Mouse (Mus musculus): ENCODE measurements around the gene Lhx5. TPM values are rescaled to one million over a fixed set of nuclear protein-coding genes. Genes with fewer than 3 reads are reported as not detected.
A peak's percentile ranks its signal among the peaks of the same experiment; 100 is the strongest.

Lhx5 gene
- polyA plus RNA-seq (2015; fragmentation: Nextera tagmentation; extraction: Ambion mirVana) = not detected in 2 replicates

GRCm38 (mm10) chr5:120431649-120432485, at the start of gene Lhx5:
Gene Lhx5, plus strand, starts transcription at chr5:120431699.
- Histone ChIP-seq H3K4me3 (peak within 1 kb of the TSS; percentile 10; the same call in 1 of the 2 replicates), H3K4me2 (0 out of 2 replicates have a peak within 1 kb of the TSS, but pooled peaks have one; percentile 3), H3K9ac (no peak within 1 kb of the TSS), H3K4me1 (peaks cover 17% of the 10 kb centered on the region), H3K36me3 (no peaks in the 10 kb centered on the region), H3K27ac (no peak within 1 kb of the TSS), H3K9me3 (no peaks in the 10 kb centered on the region), H3K27me3 (peaks cover 97% of the 10 kb centered on the region)
- WGBS = under 1% methylated on average over 69 of the region's 69 CpGs
- ATAC-seq (ENCODE audit: insufficient number of reproducible peaks, low FRiP score, low TSS enrichment, low read depth) = no peak

GRCm38 (mm10) chr5:120386361-120386760, 45.1 kb upstream of the Lhx5 start:
- H3K27me3 ChIP-seq = peaks cover 48% of the 10 kb centered on the region
- no peaks in the 10 kb centered on the region for H3K4me1 ChIP-seq
- no peak overlapping the region for H3K4me3 ChIP-seq
- H3K9ac ChIP-seq = no peak overlapping the region
- no peak for ATAC-seq (ENCODE audit: insufficient number of reproducible peaks, low FRiP score, low TSS enrichment, low read depth)
- no peak overlapping the region for H3K4me2 ChIP-seq
- H3K36me3 ChIP-seq = no peaks in the 10 kb centered on the region
- no peaks in the 10 kb centered on the region for H3K9me3 ChIP-seq
- no peak overlapping the region for H3K27ac ChIP-seq
- WGBS = 71% methylated on average over 4 of the region's 4 CpGs

GRCm38 (mm10) chr5:120388765-120389164, 42.7 kb upstream of the Lhx5 start:
- no peak for ATAC-seq (ENCODE audit: insufficient number of reproducible peaks, low FRiP score, low TSS enrichment, low read depth)
- no peaks in the 10 kb centered on the region for H3K36me3 ChIP-seq
- no peak overlapping the region for H3K4me3 ChIP-seq
- no peaks in the 10 kb centered on the region for H3K4me1 ChIP-seq
- no peak overlapping the region for H3K4me2 ChIP-seq
- no peak overlapping the region for H3K9ac ChIP-seq
- H3K27me3 ChIP-seq = peaks cover 40% of the 10 kb centered on the region
- no peak overlapping the region for H3K27ac ChIP-seq
- WGBS = 30% methylated on average over 9 of the region's 9 CpGs
- H3K9me3 ChIP-seq = no peaks in the 10 kb centered on the region

GRCm38 (mm10) chr5:120389973-120390372, 41.5 kb upstream of the Lhx5 start:
- ATAC-seq (ENCODE audit: insufficient number of reproducible peaks, low FRiP score, low TSS enrichment, low read depth) = no peak
- H3K4me1 ChIP-seq = no peaks in the 10 kb centered on the region
- no peak overlapping the region for H3K4me3 ChIP-seq
- no peaks in the 10 kb centered on the region for H3K36me3 ChIP-seq
- WGBS = 71% methylated on average over 2 of the region's 2 CpGs
- H3K27me3 ChIP-seq = peaks cover 52% of the 10 kb centered on the region
- no peak overlapping the region for H3K27ac ChIP-seq
- no peak overlapping the region for H3K9ac ChIP-seq
- H3K4me2 ChIP-seq = no peak overlapping the region
- H3K9me3 ChIP-seq = no peaks in the 10 kb centered on the region

GRCm38 (mm10) chr5:120393871-120394667, 37.4 kb upstream of the Lhx5 start:
- Histone ChIP-seq H3K4me2 (no peak overlapping the region), H3K27ac (no peak overlapping the region), H3K27me3 (peaks cover 71% of the 10 kb centered on the region), H3K4me1 (no peaks in the 10 kb centered on the region), H3K9me3 (no peaks in the 10 kb centered on the region), H3K4me3 (no peak overlapping the region), H3K9ac (no peak overlapping the region), H3K36me3 (no peaks in the 10 kb centered on the region)
- ATAC-seq (ENCODE audit: insufficient number of reproducible peaks, low FRiP score, low TSS enrichment, low read depth) = no peak
- WGBS = 13% methylated on average over 25 of the region's 25 CpGs

- no peak overlapping the region for H3K27ac ChIP-seq
- H3K9me3 ChIP-seq = no peaks in the 10 kb centered on the region
- peaks cover 78% of the 10 kb centered on the region for H3K27me3 ChIP-seq
- H3K9ac ChIP-seq = no peak overlapping the region
- H3K4me3 ChIP-seq = no peak overlapping the region
- no peaks in the 10 kb centered on the region for H3K4me1 ChIP-seq
- 2% methylated on average over 13 of the region's 13 CpGs for WGBS
- H3K4me2 ChIP-seq = no peak overlapping the region
- no peaks in the 10 kb centered on the region for H3K36me3 ChIP-seq
- ATAC-seq (ENCODE audit: insufficient number of reproducible peaks, low FRiP score, low TSS enrichment, low read depth) = no peak
Measured at GRCm38 (mm10) chr5:120397988-120398387, 33.5 kb upstream of the Lhx5 start.

- Histone ChIP-seq H3K4me1 (peaks cover 7% of the 10 kb centered on the region; the same call in 1 of the 2 replicates), H3K9me3 (no peaks in the 10 kb centered on the region), H3K4me3 (no peak overlapping the region), H3K27me3 (peaks cover 62% of the 10 kb centered on the region), H3K36me3 (no peaks in the 10 kb centered on the region), H3K4me2 (no peak overlapping the region), H3K27ac (no peak overlapping the region), H3K9ac (no peak overlapping the region)
- ATAC-seq (ENCODE audit: insufficient number of reproducible peaks, low FRiP score, low TSS enrichment, low read depth) = no peak
- WGBS = 71% methylated on average over 12 of the region's 12 CpGs
Measured at GRCm38 (mm10) chr5:120404831-120405591, 26.5 kb upstream of the Lhx5 start.

- Histone ChIP-seq H3K4me3 (no peak overlapping the region), H3K27ac (no peak overlapping the region), H3K27me3 (peaks cover 61% of the 10 kb centered on the region), H3K9ac (no peak overlapping the region), H3K4me1 (peaks cover 7% of the 10 kb centered on the region; the same call in 1 of the 2 replicates), H3K4me2 (no peak overlapping the region), H3K36me3 (no peaks in the 10 kb centered on the region), H3K9me3 (no peaks in the 10 kb centered on the region)
- no peak for ATAC-seq (ENCODE audit: insufficient number of reproducible peaks, low FRiP score, low TSS enrichment, low read depth)
- WGBS = 73% methylated on average over 14 of the region's 14 CpGs
Measured at GRCm38 (mm10) chr5:120408933-120409332, 22.6 kb upstream of the Lhx5 start.

- 2% methylated on average over 41 of the region's 41 CpGs for WGBS
- H3K4me2 ChIP-seq = no peak overlapping the region
- H3K27me3 ChIP-seq = peaks cover 61% of the 10 kb centered on the region
- no peak overlapping the region for H3K4me3 ChIP-seq
- peaks cover 7% of the 10 kb centered on the region; the same call in 1 of the 2 replicates for H3K4me1 ChIP-seq
- no peak overlapping the region for H3K27ac ChIP-seq
- no peaks in the 10 kb centered on the region for H3K36me3 ChIP-seq
- H3K9ac ChIP-seq = no peak overlapping the region
- no peaks in the 10 kb centered on the region for H3K9me3 ChIP-seq
- no peak for ATAC-seq (ENCODE audit: insufficient number of reproducible peaks, low FRiP score, low TSS enrichment, low read depth)
Measured at GRCm38 (mm10) chr5:120409385-120410378, 21.8 kb upstream of the Lhx5 start.

GRCm38 (mm10) chr5:120413436-120413835, 18.1 kb upstream of the Lhx5 start:
- Histone ChIP-seq H3K4me1 (peaks cover 7% of the 10 kb centered on the region; the same call in 1 of the 2 replicates), H3K9me3 (peaks cover 3% of the 10 kb centered on the region; the same call in 1 of the 2 replicates), H3K4me2 (no peak overlapping the region), H3K9ac (no peak overlapping the region), H3K36me3 (no peaks in the 10 kb centered on the region), H3K4me3 (no peak overlapping the region), H3K27me3 (peaks cover 61% of the 10 kb centered on the region), H3K27ac (no peak overlapping the region)
- no peak for ATAC-seq (ENCODE audit: insufficient number of reproducible peaks, low FRiP score, low TSS enrichment, low read depth)
- WGBS = 77% methylated on average over 6 of the region's 6 CpGs
